Mouse (Mus musculus) kidney, postnatal 4 days (tissue): ENCODE measurements around the gene Gipc1.
A peak's percentile ranks its signal among the peaks of the same experiment; 100 is the strongest.

Experiments used
- DNase-seq, 2 experiments: peaks; one replicate each; pipeline ENCODE4 v3.0.0; 2021; ENCODE audit warnings: mixed read lengths in 2 of 2

Gipc1 gene

DNA sequence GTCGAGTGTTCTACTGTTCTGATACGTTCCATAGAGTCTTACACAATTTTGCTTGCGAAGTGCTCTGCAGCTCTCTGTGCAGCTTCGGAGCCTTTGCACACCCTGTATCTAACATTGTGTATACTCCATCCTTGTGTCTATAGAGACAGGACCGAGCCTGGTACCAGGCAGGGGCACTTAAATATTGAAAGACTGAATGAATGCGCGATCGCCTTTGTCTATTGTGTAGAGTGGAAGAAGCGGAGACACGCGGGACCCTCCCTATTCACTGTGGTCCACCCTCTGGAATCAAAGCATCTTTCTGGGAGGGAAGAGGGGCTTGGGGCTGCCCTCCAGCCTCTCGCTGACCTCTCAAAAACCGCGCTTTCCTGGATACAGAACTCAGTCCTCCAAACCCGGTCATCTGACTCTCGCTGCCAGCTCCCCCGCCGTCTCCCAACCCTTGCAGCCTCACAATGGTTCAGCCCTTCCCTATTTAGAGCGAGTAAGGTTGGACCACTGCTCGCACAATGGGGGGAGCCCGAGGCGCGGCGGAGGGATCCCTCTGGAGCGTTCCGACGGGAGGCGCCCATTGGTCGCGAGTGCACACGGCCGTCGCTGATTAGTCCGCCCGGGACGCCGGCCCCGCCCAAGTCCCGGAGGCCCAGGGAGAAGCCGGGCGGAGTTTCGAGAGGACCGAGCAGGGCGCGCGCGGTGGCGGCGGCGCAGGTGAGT lies at the start of gene Gipc1:
TSS of gene Gipc1 (plus strand) at position 648 of the 714 bp plus-strand sequence.
- DNase-seq = peak; percentile 95 to 98

DNA sequence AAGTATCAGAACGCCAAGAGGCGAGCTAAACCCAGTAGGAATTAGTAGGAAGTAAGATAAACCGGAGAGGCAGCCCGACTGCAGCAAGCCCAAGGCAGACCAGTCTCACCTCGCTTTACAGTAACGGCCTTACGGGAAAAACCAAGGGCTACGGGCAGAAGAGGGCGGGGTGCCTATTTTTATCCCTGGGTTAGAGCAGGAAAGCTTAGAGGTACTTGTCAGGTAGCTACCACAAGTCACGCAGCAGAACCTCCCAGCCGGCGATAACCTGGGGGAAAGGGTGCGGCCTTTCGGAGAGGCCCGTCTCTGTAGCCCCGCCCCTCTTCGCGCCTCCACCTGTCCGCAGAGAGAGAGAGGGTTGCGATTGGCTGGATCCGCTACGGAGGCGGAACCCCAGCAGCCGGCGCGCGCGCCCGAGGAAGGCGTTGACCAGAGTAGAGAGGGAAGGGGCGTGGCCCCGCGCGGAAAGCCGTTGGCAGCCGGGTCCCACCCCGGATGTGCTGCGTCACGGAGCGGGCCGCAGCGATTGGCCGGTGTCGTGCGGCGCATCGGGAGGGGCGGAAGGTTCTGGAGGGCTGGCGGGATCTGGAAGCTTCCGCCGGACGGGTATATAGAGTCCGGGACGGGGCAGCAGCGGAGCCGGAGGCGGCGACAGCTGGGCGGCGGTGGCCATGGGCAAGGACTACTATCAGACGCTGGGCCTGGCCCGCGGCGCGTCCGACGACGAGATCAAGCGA lies 44.6 kb upstream of the Gipc1 start, which contains the start of the genes Tecr and Dnajb1:
TSS of gene Tecr (minus strand) at position 311 of the 737 bp plus-strand sequence.
TSS of gene Dnajb1 (plus strand) at position 533 of the 737 bp plus-strand sequence.
- DNase-seq = peak; percentile 99 to 100

DNA sequence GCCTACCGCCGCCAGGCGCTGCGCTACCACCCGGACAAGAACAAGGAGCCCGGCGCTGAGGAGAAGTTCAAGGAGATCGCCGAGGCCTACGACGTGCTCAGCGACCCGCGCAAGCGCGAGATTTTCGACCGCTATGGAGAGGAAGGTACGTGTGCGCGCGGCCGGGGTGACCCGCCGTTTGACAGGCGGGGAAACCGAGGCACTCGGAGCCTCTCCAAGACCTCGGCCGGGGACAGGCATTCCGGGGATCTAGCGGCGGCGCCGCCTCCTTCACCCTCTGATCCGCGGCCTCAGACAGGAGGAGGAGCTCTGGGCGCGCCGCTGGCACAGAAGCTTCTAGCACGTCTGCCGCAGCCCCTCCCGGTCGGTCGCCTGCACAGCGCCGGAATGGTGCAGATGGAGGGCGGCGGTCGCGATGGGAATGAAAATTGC lies 44.1 kb upstream of the Gipc1 start:
- peak; percentile 85 to 93 for DNase-seq

DNA sequence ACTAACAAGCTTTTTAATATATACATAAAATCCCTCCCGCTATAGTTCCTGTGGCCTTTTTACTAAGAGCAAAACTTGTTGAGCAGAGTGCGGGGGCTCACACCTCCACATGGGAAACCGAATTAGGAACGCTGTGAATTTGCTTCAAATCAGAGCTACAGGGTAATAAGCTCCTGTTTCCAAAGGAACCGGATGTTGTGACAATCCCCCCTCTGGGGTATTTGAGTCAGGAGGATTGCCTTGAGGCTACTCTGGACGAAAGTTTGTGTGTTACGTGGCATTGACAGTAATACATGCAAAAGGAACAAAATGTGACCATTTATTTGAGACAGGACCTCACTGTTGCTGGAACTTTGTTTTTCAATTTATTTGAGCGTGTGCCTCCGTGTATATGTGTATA lies 43.4 kb upstream of the Gipc1 start:
- DNase-seq = no peak

DNA sequence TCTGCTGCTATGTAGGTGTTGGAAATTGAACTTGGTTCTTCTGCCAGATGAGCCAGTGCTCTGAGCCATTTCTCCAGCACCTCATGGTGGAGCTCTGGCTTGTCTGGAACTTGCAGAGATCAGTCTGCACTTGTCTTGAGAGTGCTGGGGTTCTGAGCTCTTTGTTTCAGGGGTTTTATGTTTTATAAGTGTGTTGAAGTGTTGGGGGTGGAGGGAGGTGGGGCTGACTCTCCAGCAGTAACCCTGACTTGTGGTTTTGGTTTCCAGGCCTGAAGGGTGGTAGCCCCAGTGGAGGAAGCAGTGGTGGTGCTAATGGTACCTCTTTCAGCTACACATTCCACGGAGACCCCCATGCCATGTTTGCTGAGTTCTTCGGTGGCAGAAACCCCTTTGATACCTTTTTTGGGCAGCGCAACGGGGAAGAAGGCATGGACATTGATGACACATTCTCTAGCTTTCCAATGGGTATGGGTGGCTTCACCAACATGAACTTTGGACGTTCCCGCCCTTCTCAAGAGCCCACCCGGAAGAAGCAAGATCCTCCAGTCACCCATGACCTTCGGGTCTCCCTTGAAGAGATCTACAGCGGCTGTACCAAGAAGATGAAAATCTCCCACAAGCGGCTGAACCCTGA lies 42.8 kb upstream of the Gipc1 start:
- DNase-seq = no peak

DNA sequence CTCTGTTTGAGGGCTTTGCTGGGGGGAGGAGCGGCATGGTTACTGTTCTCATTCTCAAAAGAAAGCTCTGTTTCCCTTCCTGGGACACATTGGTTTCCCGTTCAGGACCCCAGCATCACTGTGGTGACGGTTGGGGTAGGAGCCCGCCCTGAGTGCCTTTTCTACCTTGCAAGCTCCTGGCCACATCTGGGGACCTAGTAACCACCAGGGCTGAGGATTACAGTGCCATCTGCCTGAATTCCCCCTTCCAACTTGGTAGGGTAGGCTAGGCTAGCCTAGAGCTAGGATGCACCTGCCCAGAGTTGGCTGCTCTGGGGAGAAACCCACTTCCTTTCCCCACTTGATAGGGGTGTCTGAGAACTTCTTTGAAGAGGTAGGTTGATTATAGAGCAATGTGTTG lies 40.6 kb upstream of the Gipc1 start:
- no peak for DNase-seq

DNA sequence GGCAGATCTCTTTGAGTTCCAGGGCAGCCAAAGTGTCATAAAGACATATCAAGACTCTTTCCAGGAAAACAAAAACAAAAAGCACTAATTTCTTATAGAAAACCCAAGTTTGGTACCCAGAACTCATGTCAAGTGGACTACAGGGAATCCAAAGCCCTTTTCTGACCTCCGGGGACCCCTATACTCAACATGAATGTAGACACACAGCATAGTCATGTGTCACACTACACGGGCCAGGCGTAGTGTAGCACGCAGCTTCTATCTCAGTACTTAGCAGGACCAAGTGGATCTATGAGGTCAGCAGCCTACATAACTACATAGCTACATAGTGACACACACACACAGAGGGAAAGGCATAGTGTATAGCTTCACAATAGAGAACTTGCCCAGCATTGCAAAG lies 38.8 kb upstream of the Gipc1 start:
- DNase-seq = no peak

DNA sequence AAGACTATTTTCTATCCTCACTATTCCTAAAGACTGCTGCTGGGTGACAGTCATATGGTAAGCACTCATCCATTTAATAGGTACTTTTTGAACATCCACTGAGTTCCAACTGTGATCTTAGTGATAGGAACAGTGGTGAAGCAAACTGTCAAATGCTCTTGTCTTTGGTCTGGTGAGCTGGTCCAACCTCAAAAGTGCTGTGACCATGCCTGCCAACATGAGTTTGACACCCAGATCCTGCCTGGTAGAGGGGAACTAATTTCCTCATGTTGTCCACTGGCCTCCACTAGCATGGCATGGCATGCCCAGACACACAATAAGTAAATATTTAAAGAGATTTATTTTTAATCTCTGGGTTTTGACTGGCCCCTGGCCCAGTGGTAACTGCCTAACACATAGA lies 35.9 kb upstream of the Gipc1 start:
- DNase-seq = no peak

DNA sequence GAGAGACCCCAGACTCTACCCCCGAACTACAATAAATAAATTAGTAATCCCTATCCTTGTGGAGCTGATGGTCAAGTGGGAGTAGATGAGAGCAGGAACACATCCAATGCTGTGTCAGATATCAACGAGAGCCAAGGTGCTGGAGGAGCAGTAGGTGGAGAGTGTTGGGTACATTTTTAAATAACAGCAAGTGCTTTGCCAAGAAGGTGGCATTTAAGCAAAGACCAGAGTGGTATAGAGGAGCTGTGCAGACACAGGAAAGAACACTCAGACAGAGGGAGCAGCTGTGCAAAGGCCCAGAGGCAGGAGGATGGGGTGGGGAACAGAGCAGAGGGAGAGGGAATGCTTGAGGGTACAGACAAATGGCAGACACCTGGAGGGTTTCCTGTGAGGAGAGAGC lies 35.4 kb upstream of the Gipc1 start:
- no peak for DNase-seq

DNA sequence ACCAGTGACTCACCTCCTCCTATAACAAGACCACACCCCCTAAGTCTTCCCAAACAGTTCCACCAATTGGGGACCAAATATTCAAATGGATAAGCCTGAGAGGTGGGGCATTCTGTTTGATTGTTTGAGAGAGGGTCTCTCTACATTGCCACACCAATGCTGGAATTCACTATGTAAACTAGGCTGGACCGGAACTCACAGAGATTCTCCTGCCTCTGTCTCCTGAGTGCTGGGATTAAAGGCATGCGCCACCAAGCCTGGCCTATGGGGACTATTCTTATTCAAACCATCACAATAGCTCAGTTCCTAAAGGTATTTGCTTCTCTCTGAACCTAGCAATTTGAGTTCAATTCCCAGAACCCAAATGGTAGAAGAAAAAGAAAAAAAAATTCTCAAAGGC lies 33.9 kb upstream of the Gipc1 start:
- no peak for DNase-seq

DNA sequence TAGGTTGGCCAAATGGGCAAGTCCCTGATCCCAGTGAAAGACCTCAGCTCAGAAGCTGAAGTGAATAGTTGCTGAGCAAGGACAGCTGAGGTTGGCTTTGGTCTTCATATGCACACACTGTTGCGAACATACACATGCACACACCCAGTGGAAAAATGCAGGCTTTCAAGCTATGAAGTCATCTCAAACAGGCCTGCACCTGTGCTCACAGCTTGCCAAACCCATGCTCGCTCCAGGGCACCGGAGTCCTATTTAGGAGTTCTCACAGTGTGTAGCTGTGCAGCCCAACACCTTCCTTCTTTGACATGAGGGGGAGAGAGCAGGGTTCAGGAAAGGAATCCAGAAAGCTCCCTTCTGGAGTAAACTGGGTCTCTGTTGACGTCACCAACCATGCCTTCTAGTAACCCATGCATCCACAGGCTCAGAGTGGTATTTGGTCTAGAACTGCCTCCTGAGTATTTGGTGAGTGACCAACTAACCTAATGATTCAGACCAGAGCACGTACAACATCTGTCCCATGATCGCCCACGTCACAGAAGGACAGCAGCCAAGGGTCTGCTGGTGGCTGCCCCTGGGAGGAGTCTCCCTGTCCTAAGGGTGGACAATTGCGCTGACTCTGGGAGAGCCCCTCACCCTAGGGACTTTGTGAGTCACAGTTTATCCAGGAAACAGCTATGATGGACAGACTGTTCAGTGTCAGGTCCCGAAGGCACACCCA lies 32.8 kb upstream of the Gipc1 start:
- no peak for DNase-seq

DNA sequence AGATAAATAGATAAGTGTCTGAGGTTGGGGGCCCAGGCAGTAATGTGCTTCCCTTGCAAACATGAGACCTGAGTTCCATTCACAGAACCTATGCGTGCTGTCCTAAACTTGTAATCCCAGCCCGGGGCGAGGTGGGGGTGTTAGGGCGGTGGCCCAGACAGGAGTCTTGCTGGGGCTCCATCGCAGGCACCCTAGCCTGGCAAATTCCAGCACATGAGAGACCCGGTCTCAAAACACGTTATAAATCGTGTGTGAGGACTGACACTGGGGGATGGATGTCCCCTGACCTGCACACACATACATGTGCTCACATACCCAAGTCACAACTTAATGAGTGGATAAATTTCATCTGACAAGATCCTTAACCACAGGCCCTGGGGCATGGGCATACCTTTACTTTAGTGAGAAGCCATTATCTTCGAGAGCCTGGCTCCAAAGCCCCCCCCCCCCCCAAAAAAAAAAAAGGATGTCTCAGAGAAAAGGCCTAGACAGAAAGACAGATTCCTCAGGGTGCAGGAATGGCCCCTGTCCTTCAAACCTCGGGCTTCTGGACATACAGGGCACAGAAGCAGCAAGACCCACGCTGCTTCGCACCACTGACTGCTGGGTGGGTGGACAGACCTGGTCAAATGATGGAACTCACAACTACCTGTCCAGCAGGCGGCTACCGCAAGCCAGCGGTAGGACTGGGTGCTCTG lies 30.6 kb upstream of the Gipc1 start:
- DNase-seq = no peak

DNA sequence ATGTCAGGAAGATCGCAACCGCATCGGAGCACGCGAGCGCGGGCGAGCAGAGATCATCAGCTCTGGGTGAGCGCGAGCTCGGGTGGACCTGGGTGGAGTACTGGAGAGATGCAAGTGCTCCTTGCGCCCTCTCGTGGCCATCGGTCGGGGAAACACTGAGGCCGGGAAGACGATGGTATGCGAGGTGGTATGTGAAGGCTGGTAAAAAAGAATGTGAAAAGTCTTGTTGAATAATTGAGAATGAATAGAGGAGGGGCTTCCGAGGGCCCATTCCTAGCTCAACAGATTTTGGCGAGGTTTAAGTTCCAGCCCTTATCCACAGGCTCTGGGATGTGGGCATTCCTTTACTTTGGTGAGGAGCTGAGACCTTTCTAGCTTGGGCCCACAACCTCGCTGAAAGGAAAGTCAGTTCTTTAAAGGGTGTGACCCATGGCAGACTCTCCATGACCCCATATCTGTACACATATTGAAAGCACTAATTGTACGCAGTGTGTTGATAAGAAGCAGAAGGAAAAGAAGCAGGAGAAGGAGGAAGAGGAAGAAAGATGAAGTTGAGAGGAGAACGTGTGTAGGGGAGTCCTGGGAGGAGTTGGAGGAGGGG lies 30.0 kb upstream of the Gipc1 start:
- DNase-seq = peak; percentile 93 to 94

DNA sequence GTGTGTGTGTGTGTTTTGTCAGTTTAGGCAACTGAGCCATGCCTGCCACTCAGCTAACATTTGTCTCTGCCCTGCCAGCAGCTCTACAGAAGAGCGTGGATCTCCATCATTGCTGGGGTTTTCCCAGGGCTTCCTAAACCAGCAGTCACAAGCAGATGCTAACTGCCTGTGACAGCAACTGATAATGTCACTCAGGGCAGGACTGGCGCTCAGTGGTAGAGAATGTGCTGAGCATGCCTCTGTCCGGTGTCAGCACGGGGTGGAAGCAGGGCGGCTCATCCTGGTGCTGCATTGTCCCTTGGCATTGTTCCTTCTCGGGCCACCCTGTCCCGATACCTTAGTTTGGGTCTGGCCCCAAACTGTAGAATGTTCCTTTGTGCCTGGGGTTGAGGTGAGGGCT lies 28.9 kb upstream of the Gipc1 start:
- no peak for DNase-seq

DNA sequence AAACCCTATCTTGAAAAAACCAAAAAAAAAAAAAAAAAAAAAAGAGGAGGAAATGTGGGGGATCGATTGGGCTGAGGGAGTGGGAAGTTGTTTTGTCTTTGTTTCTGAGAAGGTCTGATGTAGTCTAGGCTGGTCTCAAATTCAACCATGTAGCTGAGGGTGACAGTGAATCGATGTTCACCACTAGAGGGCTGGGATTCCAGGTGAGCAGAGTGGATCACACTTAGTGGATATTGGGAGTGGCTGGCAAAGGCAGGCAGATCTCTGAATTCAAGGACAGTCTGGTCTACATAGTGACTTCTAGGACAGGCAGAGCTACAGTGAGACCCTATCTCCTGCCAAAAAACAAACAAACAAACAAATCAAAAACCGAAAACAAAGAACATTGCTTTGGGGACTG lies 27.7 kb upstream of the Gipc1 start:
- peak; percentile 55 to 65 for DNase-seq

DNA sequence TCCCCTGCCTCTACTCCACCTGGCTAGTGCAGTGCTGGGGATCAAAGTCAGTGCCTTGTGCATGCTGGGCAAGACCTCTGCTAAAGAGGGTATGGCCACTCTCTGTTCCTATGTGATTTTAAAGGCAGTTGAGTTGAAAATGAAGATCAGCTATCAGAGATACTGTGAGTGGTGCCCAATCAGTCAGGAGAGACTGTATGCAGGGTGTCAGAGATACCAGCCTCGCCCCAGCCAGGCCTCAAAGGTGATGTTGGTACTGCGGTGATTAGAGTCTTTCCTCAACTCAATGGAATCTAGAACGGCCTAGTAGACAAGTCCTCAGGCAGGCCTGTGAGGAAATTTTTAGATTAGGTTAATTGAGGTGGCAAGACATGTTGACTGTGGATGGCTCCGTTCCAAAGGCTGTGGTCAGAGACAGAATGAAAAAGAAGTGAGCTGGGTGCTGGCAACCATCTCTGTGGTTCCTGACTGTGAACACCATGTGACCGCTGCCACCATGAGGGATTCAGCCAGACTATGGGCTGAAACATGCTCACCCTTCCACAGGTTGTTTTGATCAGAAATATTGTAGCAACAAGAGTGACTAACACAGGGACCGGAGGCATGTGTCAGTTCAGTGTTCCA lies 26.7 kb upstream of the Gipc1 start:
- no peak for DNase-seq

DNA sequence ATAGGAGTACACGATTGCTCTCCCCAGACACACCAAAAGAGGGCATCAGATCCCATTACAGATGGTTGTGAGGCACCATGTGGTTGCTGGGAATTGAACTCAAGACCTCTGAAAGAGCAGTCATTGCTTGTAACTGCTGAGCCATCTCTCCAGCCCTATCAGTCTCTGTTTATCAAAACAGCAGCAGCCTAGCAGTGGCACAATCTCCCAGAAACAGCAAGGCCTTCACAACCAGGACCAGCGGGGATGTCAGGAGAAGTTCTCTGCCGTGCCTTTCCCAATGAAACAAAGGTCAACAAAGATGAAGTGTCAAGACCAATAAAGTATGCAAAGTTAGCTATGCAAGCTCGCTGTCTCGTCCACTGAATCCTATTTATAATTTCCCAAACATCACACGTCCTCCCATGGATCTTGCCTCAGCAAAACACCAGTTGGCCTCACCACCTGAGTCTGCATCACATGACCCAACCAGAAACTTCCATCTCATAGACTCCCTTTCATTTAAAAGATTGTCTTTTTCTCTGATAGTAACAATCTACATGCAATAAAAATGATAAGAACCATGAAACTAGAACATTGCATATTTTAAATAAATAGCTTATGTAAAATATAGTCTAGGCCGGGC lies 20.3 kb upstream of the Gipc1 start:
- DNase-seq = no peak

DNA sequence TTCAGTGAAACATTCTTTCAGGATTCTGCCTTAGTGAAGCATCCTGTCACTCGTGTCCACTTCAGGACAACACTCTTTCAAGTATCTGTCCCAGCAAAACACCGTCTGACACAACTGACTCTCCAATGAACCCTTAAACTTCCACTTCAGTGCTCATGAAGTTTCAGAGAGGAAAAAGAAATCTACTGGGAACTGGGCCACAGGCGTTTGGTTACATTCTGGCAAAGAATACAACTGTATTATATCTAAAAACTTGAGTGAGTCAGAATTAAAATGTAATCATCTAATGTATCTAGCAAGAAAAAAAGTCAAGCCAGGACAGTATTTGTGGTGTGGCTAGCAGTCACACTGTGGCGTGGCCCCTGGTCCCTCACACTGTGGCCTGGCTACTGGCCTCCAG lies 13.6 kb upstream of the Gipc1 start:
- no peak for DNase-seq

DNA sequence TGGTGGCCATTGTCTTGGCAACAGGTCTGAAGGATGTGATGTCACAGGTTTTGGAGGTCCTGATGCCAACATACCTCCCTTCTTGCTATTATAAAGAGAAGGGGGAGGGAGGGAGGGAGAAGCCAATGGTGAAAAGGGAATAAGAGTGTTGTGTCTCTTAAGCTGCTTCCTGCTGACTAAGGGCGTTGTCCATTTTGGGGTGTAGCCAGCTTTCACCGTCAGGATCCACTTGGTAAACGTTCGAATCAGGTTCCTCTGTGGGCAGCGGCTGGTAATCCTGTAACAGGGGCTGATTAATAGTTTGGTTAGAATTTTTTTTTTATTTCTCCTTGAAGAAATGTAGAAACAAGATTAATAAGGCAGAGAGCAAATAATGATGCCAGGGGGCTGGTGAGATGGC lies 12.8 kb upstream of the Gipc1 start:
- no peak for DNase-seq

DNA sequence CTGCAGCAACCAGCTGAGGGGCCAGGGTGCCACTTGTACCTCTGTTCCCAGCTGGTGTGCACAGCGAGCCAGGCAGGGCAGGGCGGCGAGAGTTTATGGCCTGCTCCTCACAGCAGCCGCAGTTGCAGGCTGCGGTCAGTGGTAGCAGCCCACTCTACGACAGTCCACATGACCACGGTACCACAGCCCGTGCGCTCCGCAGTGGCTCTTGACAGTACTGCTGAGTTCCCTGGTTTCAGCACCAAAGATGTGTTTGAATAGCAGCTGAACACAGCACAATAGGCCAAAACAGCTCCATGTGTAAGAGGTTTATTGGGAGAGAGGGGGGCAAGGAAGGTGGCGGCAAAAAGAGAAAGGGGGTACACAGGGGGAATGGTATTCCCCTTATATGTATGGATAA lies 5.0 kb upstream of the Gipc1 start:
- no peak for DNase-seq

DNA sequence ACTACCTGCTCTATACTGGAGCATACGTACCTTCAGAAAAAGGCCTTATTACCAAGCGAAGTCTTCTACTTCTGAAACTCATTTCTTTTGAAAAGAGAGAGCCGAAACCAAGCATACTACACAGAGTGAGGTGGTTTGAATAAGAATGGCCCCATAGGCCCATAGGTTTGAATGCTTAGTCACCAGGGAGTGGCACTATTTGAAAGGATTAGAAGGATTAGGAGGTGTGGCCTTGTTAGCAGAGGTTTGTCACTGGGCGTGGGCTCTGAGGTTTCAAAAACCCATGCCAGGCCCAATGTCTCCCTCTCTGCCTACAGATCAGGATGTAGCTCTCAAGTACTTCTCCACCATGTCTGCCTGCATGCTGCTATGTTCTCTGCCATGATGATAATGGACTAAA lies 4.4 kb upstream of the Gipc1 start:
- DNase-seq = no peak
